Mouse (Mus musculus): ENCODE data around the gene AI413582.

DNA sequence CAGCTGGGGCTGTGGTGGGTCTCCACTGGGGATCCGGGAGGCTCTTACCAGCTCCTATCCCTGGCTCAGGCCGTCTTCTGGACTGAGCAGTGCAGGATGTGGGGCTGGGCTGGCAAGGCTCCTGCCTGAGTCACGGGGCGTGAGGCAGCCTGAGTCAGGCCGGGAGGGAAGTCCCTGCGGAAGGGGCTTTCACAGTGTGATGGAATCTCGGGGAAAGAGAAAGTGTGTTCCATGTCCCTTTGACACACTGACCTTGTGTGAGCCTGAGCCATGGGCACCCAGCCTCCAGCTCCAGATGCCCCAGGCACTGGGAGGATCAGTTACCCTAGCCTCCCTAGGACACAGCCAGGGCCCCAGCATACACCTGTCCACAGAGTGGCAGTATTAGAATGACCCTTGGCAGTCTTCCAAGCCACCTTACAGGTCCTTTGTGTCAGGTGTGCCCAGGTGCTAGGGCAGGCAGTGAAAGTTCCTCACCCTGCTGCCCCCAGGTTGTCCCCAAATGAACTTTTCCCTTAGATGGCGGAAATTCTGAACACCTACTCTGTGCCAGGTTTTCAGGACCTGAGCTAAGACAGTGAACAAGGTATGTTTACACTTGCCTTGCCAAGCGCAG is 18.2 kb downstream of the AI413582 start:
- TF ChIP-seq CTCF (IDR thresholded peaks at IDR 0.05; ENCODE audit: low read depth, low read length) (no peak), GATA1 (IDR thresholded peaks at IDR 0.05; ENCODE audit: borderline replicate concordance, low read length) (no peak), TAL1 (conservative IDR thresholded peaks at IDR 0.05; ENCODE audit: low read depth, low read length) (no peak)

Data from G1E (cell line).